ENCODE assay signal across 8 mouse cellular contexts in genomic region chr19:41015951-41016716, GRCm38 (mm10). TPM values are rescaled to one million over a fixed set of nuclear protein-coding genes. Genes with fewer than 3 reads are reported as not detected.
DNase-seq lines count a peak whose midpoint lies in the region; ATAC-seq and TF ChIP-seq lines count a peak whose summit lies in the region.

No protein-coding gene starts in this region.

- intact Hi-C loops in heart, postnatal 10 days (cut with DNase I): loop anchor here (2.0 to 10.0 kb wide), 3 partner anchors 53 to 401 kb away; partner anchors contain the start of genes Entpd1 and Tctn3

- TF ChIP-seq POLR2A in ES-Bruce4 (IDR thresholded peaks at IDR 0.05; ENCODE audit: insufficient read depth, low read length): no peak

- H3K4me1 ChIP-seq in ES-Bruce4 (ENCODE audit: control insufficient read depth, insufficient read depth, low read length): peaks cover 8% of the 10 kb centered on the region
- no peaks in the 10 kb centered on the region for H3K4me1 ChIP-seq in embryonic facial prominence, embryonic 11.5 days (ENCODE audit: control insufficient read depth, insufficient read depth, low read length)

- TF ChIP-seq EP300 in ES-Bruce4 (IDR thresholded peaks at IDR 0.05; ENCODE audit: insufficient read depth, low read depth, low read length): no peak

- H3K9ac ChIP-seq in ES-Bruce4 (ENCODE audit: low read depth, poor library complexity, severe bottlenecking): no peak overlapping the region
- no peak overlapping the region for H3K9ac ChIP-seq in embryonic facial prominence, embryonic 11.5 days (replicated peaks; ENCODE audit: low read length)

- DNase-seq in adipocyte (ENCODE audit: low spot score): peak; percentile 75
- peak; percentile 81 for DNase-seq in embryonic facial prominence, embryonic 11.5 days (ENCODE audit: low spot score)
- peak; percentile 77 to 80 for DNase-seq in heart, postnatal 10 days
- peak; percentile 73 to 75 for DNase-seq in layer of hippocampus, adult 2 months (ENCODE audit: low spot score in 2 of 2)
- DNase-seq in lung, postnatal 14 days: peak; percentile 61
- peak; percentile 43 for DNase-seq in retina, postnatal 7 days (ENCODE audit: low read depth, low spot score)
- no peak for DNase-seq in ovary, adult 18-20 months (ENCODE audit: low spot score)

- no peaks in the 10 kb centered on the region for H3K27me3 ChIP-seq in ES-Bruce4 (ENCODE audit: control insufficient read depth, insufficient read depth, low read length, poor library complexity, severe bottlenecking)
- H3K27me3 ChIP-seq in embryonic facial prominence, embryonic 11.5 days (ENCODE audit: control insufficient read depth, insufficient read depth, low read length): no peaks in the 10 kb centered on the region

- H3K36me3 ChIP-seq in ES-Bruce4 (ENCODE audit: control insufficient read depth, insufficient read depth, low read length, poor library complexity, severe bottlenecking): no peaks in the 10 kb centered on the region
- no peaks in the 10 kb centered on the region for H3K36me3 ChIP-seq in embryonic facial prominence, embryonic 11.5 days (replicated peaks; ENCODE audit: control insufficient read depth, insufficient read depth, low read depth, low read length)

- peak; percentile 31; the same call in 1 of the 2 replicates for ATAC-seq in embryonic facial prominence, embryonic 11.5 days (replicated peaks; ENCODE audit: insufficient number of reproducible peaks, low FRiP score, low TSS enrichment, low read depth)

- H3K4me3 ChIP-seq in ES-Bruce4 (ENCODE audit: low read depth, low read length): peak overlapping the region; percentile 65
- H3K4me3 ChIP-seq in embryonic facial prominence, embryonic 11.5 days (ENCODE audit: low read depth, low read length): no peak overlapping the region
- H3K4me3 ChIP-seq in layer of hippocampus, adult 2 months: peak overlapping the region; percentile 36; the same call in 1 of the 2 replicates

- H3K27ac ChIP-seq in ES-Bruce4 (ENCODE audit: insufficient read depth, low read length): no peak overlapping the region
- no peak overlapping the region for H3K27ac ChIP-seq in embryonic facial prominence, embryonic 11.5 days (replicated peaks; ENCODE audit: low read depth, low read length)
- no peak overlapping the region for H3K27ac ChIP-seq in layer of hippocampus, adult 2 months

- H3K4me2 ChIP-seq in embryonic facial prominence, embryonic 11.5 days (ENCODE audit: low read depth, low read length): no peak overlapping the region

- no peaks in the 10 kb centered on the region for H3K9me3 ChIP-seq in ES-Bruce4 (replicated peaks; ENCODE audit: control insufficient read depth, insufficient read depth, low read length, poor library complexity, severe bottlenecking)
- no peaks in the 10 kb centered on the region for H3K9me3 ChIP-seq in embryonic facial prominence, embryonic 11.5 days (replicated peaks; ENCODE audit: control insufficient read depth, low read length)

- WGBS in embryonic facial prominence, embryonic 11.5 days: 17% methylated on average over 14 of the region's 14 CpGs

- peak; percentile 30 for TF ChIP-seq CTCF in ES-Bruce4 (IDR thresholded peaks at IDR 0.05; ENCODE audit: low read depth, low read length)
- peak; percentile 77 for TF ChIP-seq CTCF in layer of hippocampus, adult 2 months (conservative IDR thresholded peaks at IDR 0.05)

RNA-seq across cellular contexts. Expression of gene Dntt, which starts 12.9 kb away (rescaled TPM):
- polyA plus RNA-seq in ES-Bruce4 (2011; ENCODE audit: insufficient read depth, insufficient read length, low read depth, missing spikeins): not detected in 2 replicates
- polyA plus RNA-seq in embryonic facial prominence, embryonic 11.5 days (2014; fragmentation: Nextera tagmentation; extraction: Ambion mirVana): not detected in 2 replicates
- total RNA-seq in heart, postnatal 10 days (2021): under 1 TPM; 0.47 to 0.50 TPM
- not detected for total RNA-seq in layer of hippocampus, adult 2 months (2021)

RNA-seq across cellular contexts. Expression of gene Blnk, which starts 21.8 kb away (rescaled TPM):
- polyA plus RNA-seq in ES-Bruce4 (2011; ENCODE audit: insufficient read depth, insufficient read length, low read depth, missing spikeins): 6.0 and 7.6 TPM in 2 replicates
- polyA plus RNA-seq in embryonic facial prominence, embryonic 11.5 days (2014; fragmentation: Nextera tagmentation; extraction: Ambion mirVana): 1.2 and 1.4 TPM in 2 replicates
- total RNA-seq in heart, postnatal 10 days (2021): under 1 TPM; 0.77 to 0.82 TPM
- total RNA-seq in layer of hippocampus, adult 2 months (2021): 1 to 10 TPM; 6.0 to 6.7 TPM
